8 mouse cellular contexts compared by ENCODE assay signal in genomic region chr8:12749116-12749515, GRCm38 (mm10).
"Had no signal": no experiment of that assay in that cellular context is flagged by ENCODE, and none has a peak within 500 bp of the region (broad histone marks: within the 10 kb centered on the region; RNA-seq: fewer than 3 reads in every experiment).

No protein-coding gene starts in this region.

- H3K9me3 ChIP-seq: limb, embryonic 15.5 days; liver, embryonic 12.5 days; midbrain, embryonic 13.5 days had no signal

- H3K4me3 ChIP-seq: hindbrain, embryonic 13.5 days; limb, embryonic 15.5 days; liver, embryonic 12.5 days; midbrain, embryonic 13.5 days had no signal

- H3K4me1 ChIP-seq: hindbrain, embryonic 13.5 days; liver, embryonic 12.5 days; midbrain, embryonic 13.5 days had no signal

- H3K27me3 ChIP-seq: hindbrain, embryonic 13.5 days; limb, embryonic 15.5 days; midbrain, embryonic 13.5 days had no signal

- H3K36me3 ChIP-seq: hindbrain, embryonic 13.5 days; limb, embryonic 15.5 days; liver, embryonic 12.5 days; midbrain, embryonic 13.5 days had no signal

- DNase-seq: right cerebral cortex, adult 18-20 months; thymus, postnatal 14 days had no signal

- ATAC-seq: hindbrain, postnatal 0 days; liver, embryonic 12.5 days; midbrain, embryonic 13.5 days had no signal

- H3K4me2 ChIP-seq: hindbrain, embryonic 13.5 days; limb, embryonic 15.5 days; liver, embryonic 12.5 days; midbrain, embryonic 13.5 days had no signal

- H3K9ac ChIP-seq: hindbrain, embryonic 13.5 days; limb, embryonic 15.5 days; liver, embryonic 12.5 days; midbrain, embryonic 13.5 days had no signal

- H3K27ac ChIP-seq: hindbrain, embryonic 13.5 days; hindbrain, postnatal 0 days; limb, embryonic 15.5 days; liver, embryonic 12.5 days; midbrain, embryonic 13.5 days; stomach, postnatal 0 days had no signal
